Mouse (Mus musculus) limb, embryonic 12.5 days (tissue): ENCODE measurements around the gene Dot1l. TPM values are rescaled to one million over a fixed set of nuclear protein-coding genes. Genes with fewer than 3 reads are reported as not detected.

ENCODE experiments used
- ATAC-seq: fragments of 200-750 bp; cut with Nextera tagmentation; 2 replicates; pipeline ENCODE4 v1.8.0; 2017; ENCODE audit warnings: low read depth, moderate TSS enrichment; ENCODE audit not compliant: insufficient number of reproducible peaks, insufficient read depth, low FRiP score, low TSS enrichment
- H3K27ac ChIP-seq: fragments of 300-500 bp; sonication (generic); 2 replicates; pipeline ENCODE4 v1.5.1; 2016; ENCODE audit warnings: mild to moderate bottlenecking, moderate library complexity
- H3K27me3 ChIP-seq: fragments of 300-500 bp; sonication (generic); 2 replicates; pipeline ENCODE4 v1.6.1; 2016; ENCODE audit warnings: mild to moderate bottlenecking, moderate library complexity
- H3K36me3 ChIP-seq: fragments of 300-500 bp; sonication (generic); 2 replicates; pipeline ENCODE4 v1.6.1; 2016; ENCODE audit warnings: mild to moderate bottlenecking, moderate library complexity
- H3K4me1 ChIP-seq: fragments of 300-500 bp; sonication (generic); replicated peaks from 2 replicates; pipeline ENCODE4 v1.6.1; 2016
- H3K4me2 ChIP-seq: fragments of 300-500 bp; sonication (generic); 2 replicates; pipeline ENCODE4 v1.6.1; 2016; ENCODE audit warnings: mild to moderate bottlenecking, moderate library complexity
- H3K4me3 ChIP-seq: fragments of 300-500 bp; sonication (generic); replicated peaks from 2 replicates; pipeline ENCODE4 v1.5.1; 2016; ENCODE audit warnings: mild to moderate bottlenecking
- H3K9ac ChIP-seq: fragments of 300-500 bp; sonication (generic); replicated peaks from 2 replicates; pipeline ENCODE4 v1.6.1; 2016; ENCODE audit warnings: mild to moderate bottlenecking, moderate library complexity
- H3K9me3 ChIP-seq: fragments of 300-500 bp; sonication (generic); 2 replicates; pipeline ENCODE4 v1.6.1; 2016; ENCODE audit warnings: mild to moderate bottlenecking, moderate library complexity
- WGBS: fragments of 180-500 bp; shearing (Covaris S2); methylation state at CpG from one replicate; pipeline ENCODE4 v1.1.7; 2016; 5-methylcytosine and 5-hydroxymethylcytosine counted together
- polyA plus RNA-seq: library from polyadenylated mRNA; unstranded; fragments of >200 nt; fragmentation: Nextera tagmentation; extraction: Ambion mirVana; gene quantifications from 2 replicates; pipeline ENCODE4 v1.2.1, GENCODE M21; 2016

Gene Dot1l
- polyA plus RNA-seq, 1 experiment from 2014 or later: 21.8 TPM

DNA sequence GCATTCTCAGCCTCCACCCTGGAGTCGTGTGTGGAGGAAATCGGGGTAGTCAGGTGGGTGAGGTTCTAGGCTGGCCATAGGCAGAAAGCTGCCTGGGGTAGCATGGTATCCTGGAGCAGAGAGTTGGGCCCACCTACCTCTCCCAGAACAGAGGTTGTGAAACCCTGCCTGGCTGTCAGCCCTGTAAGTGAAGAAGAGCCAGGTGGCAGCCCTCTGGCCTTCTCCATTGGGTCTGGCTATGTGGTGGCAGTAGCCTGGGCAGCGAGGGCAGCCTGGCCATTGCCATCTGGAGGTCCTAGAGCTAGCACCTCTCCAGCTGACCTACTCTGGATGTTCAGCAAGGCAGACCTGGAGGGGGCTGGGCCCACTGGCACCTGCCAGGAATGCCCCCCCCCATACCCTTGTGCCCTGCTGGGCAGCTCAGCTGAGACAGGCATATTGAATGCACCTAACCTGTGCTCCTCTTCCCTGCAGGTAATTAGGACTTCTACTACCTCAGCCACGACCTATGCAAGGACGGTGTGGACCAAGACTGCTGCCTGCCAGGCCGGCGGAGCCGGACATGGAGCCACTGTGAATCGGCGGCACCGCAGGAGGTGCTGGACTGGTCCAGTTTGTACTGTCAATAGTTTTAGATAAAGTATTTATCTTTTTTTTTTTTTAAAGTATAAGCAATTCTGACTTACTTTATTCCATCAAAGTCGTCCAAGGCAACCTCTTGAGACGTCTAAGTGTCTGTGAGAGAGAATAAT lies 38.2 kb downstream of the Dot1l start:
- no peaks in the 10 kb centered on the region for H3K27me3 ChIP-seq
- 90% methylated on average over 13 of the region's 13 CpGs for WGBS
- no peak overlapping the region for H3K4me2 ChIP-seq
- ATAC-seq: no peak
- peaks cover 86% of the 10 kb centered on the region for H3K36me3 ChIP-seq
- no peaks in the 10 kb centered on the region for H3K9me3 ChIP-seq
- H3K27ac ChIP-seq: no peak overlapping the region
- no peak overlapping the region for H3K4me3 ChIP-seq
- H3K9ac ChIP-seq: no peak overlapping the region
- peaks cover 10% of the 10 kb centered on the region for H3K4me1 ChIP-seq

DNA sequence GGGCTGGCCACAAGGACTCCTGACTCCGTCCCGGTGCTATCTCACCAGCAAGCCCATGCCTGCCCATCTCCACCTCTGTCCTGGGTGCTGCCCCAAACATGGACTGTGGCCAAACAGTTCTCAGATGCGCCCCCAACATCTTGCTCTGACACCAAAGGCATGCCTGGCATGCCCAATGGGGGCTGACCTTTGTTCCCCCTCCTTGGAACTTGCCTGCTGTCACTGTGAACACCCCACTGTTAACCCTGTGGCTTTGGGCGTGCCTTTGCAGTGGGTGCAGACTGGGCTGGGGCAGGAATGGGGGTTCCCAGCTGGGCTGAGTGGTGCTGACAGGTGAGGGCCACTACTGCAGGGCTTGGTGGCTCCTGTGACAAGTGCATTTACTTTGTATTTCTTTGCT lies 38.8 kb downstream of the Dot1l start:
- H3K9me3 ChIP-seq: no peaks in the 10 kb centered on the region
- H3K4me3 ChIP-seq: no peak overlapping the region
- 89% methylated on average over 4 of the region's 4 CpGs for WGBS
- H3K36me3 ChIP-seq: peaks cover 80% of the 10 kb centered on the region
- H3K9ac ChIP-seq: no peak overlapping the region
- H3K27ac ChIP-seq: no peak overlapping the region
- H3K27me3 ChIP-seq: no peaks in the 10 kb centered on the region
- ATAC-seq: no peak
- H3K4me2 ChIP-seq: no peak overlapping the region
- H3K4me1 ChIP-seq: peaks cover 10% of the 10 kb centered on the region

GRCm38 (mm10) chr10:80794750-80795149 lies 39.7 kb downstream of the Dot1l start:
- Histone ChIP-seq H3K4me3 (no peak overlapping the region), H3K9ac (no peak overlapping the region), H3K36me3 (peaks cover 71% of the 10 kb centered on the region), H3K4me1 (peaks cover 14% of the 10 kb centered on the region), H3K9me3 (no peaks in the 10 kb centered on the region), H3K27ac (no peak overlapping the region), H3K27me3 (no peaks in the 10 kb centered on the region), H3K4me2 (no peak overlapping the region)
- no peak for ATAC-seq
- WGBS: 89% methylated on average over 8 of the region's 8 CpGs

DNA sequence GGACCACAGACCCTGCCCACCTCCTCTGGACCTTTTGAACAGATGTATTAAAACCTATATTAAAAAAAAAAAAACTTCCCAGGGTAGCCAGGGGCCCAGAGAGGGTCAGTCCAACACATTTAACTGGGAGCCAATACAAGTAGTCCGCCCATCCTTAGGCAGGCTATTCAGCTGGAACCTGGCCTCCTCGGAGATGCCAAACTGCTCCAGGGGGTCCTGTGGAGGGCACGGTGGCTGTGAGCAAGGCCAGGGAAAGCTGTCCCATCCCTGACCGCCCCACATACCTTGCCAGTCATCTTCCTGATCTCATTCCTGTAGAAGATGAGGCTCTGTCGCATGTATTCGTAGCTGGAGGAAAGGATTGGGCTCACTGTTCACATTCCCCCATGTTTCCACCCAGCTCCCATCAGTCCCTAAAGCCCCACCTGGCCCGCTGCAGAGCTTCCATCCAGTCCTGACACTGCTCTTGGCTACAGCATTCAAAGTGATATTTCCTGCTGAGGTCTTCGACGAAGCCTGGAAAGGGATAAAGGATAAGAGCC lies 41.4 kb downstream of the Dot1l start:
- H3K9ac ChIP-seq: peak overlapping the region; percentile 99; the same call in 1 of the 2 replicates
- H3K27me3 ChIP-seq: no peaks in the 10 kb centered on the region
- peak overlapping the region; percentile 89 for H3K4me3 ChIP-seq
- 91% methylated on average over 9 of the region's 9 CpGs for WGBS
- no peaks in the 10 kb centered on the region for H3K9me3 ChIP-seq
- no peak for ATAC-seq
- H3K36me3 ChIP-seq: peaks cover 70% of the 10 kb centered on the region
- H3K27ac ChIP-seq: no peak overlapping the region
- H3K4me1 ChIP-seq: peaks cover 23% of the 10 kb centered on the region
- H3K4me2 ChIP-seq: peak overlapping the region; percentile 78

DNA sequence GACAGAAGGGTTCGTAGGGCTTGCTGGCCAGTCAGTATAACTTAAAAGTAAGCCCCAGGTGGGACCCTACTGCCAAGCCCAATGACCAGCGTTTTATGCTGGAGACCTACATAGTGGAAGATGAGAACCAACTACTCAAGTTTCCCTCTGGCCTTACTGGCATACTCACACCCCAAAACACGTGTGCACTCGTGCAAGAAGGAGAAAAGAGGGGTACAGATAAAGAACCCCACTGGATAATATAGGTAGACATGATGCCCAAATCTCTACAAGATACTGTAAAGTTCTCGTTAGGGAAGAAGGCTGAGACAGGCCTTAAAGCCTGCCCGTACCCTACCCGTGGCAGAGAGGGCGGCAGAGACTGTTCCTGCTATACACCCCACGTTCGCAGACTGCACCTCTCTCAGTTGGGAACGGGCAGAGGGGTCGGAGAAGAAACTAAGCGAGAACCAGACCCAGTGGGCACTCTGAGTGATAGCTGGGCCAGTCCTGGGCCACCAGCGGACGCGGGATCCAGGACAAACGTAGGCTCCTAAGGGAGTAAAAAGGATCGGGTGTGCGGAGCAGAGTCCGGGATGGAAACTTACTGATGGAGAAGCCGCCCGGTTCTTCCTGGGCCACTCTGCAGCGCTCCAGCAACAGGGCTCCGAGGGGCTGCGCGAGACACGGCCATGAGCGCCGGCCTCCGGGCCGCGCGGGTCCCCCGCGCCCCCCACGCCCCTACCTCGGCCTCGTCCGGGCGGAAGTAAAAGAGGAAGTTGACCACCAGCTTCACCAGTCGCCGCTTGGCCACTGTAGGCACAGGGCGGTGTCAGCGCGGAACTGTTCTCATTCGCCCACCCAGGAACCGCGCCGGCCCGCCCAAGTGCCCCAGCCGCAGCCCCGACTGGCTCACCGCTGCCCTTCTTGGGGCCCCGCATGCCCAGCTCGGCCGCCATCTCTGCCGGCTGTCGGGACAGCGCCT lies 42.5 kb downstream of the Dot1l start:
- Histone ChIP-seq H3K4me3 (peak overlapping the region; percentile 89), H3K9me3 (no peaks in the 10 kb centered on the region), H3K4me1 (peaks cover 23% of the 10 kb centered on the region), H3K36me3 (peaks cover 70% of the 10 kb centered on the region), H3K27me3 (no peaks in the 10 kb centered on the region), H3K9ac (peak overlapping the region; percentile 99), H3K27ac (peak overlapping the region; percentile 97), H3K4me2 (peak overlapping the region; percentile 78)
- WGBS: 2% methylated on average over 59 of the region's 59 CpGs
- peak; percentile 49 for ATAC-seq

DNA sequence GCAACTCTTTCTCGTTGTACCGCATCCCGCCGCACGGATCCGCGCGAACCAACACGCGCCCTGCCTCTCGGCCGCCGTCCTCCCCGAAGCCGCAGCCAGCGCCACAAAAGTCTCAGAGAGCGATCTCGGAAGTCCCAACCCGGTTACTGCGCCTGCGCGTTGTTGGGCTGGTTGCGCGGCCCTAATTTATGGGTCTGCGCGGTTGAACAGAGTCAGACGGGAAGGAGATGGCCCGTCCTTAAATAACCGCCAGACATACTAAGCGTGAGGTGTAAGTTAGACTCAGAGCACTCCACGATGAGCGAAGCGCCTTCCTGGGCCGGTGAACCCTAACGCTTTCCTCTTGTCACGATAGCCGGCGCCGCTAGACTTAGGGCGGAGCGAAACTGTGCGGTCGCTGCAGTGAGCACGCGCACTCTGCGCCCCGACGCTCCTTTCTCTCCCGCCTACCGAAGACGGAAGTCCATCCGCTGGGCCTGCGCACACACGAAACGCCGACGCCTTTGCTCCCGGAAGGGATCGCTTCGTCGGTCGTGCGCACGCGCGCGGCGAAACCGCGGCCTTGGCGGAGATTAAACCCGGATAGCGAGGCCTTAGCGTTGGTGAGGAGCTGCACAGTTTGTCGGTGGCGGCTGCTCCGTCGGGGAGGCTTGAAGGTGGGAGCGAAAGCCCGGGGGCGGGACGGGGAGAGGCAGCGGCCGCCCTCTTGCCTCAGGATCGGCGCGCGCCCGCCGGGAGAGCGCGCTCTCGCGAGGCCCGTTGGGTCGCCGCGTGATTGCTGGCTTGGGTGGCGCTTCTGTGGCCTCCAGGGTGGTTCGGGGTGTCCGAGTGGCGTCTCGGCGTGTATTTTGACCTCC lies 43.4 kb downstream of the Dot1l start, which contains the start of the genes Sf3a2 and Plekhj1:
Gene Sf3a2 (plus strand): TSS at position 49 of the 857 bp plus-strand sequence.
Gene Plekhj1 (minus strand): TSS at position 477 of the 857 bp plus-strand sequence.
- H3K36me3 ChIP-seq: peaks cover 70% of the 10 kb centered on the region
- peak within 1 kb of the TSS; percentile 99 for H3K9ac ChIP-seq
- peak; percentile 87 for ATAC-seq
- WGBS: under 1% methylated on average over 104 of the region's 104 CpGs
- peak within 1 kb of the TSS; percentile 78 for H3K4me2 ChIP-seq
- no peaks in the 10 kb centered on the region for H3K27me3 ChIP-seq
- H3K27ac ChIP-seq: peak within 1 kb of the TSS; percentile 97
- H3K9me3 ChIP-seq: no peaks in the 10 kb centered on the region
- H3K4me1 ChIP-seq: peaks cover 23% of the 10 kb centered on the region
- peak within 1 kb of the TSS; percentile 89 for H3K4me3 ChIP-seq

DNA sequence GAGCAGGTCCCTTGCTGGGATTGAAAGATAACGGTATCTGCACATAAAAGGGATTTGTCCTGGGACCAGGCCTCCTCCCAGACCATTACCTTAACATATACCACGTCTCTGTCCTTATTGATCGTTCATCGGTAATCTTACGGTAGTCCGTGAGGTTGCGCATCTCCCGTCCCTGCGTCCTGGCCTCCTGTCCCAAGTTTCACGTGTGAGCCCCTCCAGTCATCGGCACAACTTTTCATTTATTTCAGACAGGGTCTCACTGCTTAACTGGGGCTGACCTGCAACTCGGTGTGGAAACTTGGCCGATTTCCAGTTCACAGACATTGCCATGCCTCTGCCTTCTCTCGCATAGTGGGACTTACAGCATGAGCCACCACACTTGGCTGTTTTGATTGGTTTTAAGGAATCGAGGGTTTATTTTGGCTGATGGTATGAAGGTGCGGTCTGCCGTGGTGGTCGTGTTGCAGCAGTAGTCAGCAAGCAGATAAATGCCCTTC lies 44.1 kb downstream of the Dot1l start:
- 4% methylated on average over 18 of the region's 18 CpGs for WGBS
- no peak for ATAC-seq
- Histone ChIP-seq H3K36me3 (peaks cover 70% of the 10 kb centered on the region), H3K4me2 (peak overlapping the region; percentile 78), H3K4me1 (peaks cover 23% of the 10 kb centered on the region), H3K9ac (peak overlapping the region; percentile 99), H3K9me3 (no peaks in the 10 kb centered on the region), H3K27ac (peak overlapping the region; percentile 97), H3K27me3 (no peaks in the 10 kb centered on the region), H3K4me3 (peak overlapping the region; percentile 89)

GRCm38 (mm10) chr10:80802204-80802912 lies 47.4 kb downstream of the Dot1l start:
- no peak overlapping the region for H3K4me3 ChIP-seq
- no peak for ATAC-seq
- no peak overlapping the region for H3K4me2 ChIP-seq
- H3K9me3 ChIP-seq: no peaks in the 10 kb centered on the region
- no peak overlapping the region for H3K9ac ChIP-seq
- H3K27me3 ChIP-seq: peaks cover 14% of the 10 kb centered on the region
- peaks cover 59% of the 10 kb centered on the region for H3K36me3 ChIP-seq
- peaks cover 30% of the 10 kb centered on the region for H3K4me1 ChIP-seq
- no peak overlapping the region for H3K27ac ChIP-seq
- WGBS: 93% methylated on average over 10 of the region's 10 CpGs

DNA sequence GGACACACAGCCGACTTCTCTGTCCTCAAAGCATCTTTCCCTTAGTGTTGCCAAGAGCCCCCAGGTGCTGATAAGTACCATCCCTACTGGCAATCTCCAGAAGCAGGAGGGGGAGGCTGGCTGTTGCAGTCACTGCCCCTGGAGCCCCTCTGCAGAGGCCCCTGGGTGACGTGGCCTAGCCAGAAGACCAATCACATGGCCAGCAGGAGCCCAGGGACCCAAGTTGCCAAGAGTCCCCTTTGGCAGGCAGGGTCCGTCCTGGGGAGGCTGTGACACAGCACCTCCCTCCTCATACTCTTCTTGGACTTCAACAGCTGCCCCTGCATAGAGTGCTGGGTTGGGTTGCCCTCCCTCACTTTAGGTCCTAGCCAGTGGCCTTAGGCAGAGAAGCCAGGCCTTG lies 48.0 kb downstream of the Dot1l start:
- peaks cover 59% of the 10 kb centered on the region for H3K36me3 ChIP-seq
- no peak overlapping the region for H3K4me3 ChIP-seq
- no peaks in the 10 kb centered on the region for H3K9me3 ChIP-seq

DNA sequence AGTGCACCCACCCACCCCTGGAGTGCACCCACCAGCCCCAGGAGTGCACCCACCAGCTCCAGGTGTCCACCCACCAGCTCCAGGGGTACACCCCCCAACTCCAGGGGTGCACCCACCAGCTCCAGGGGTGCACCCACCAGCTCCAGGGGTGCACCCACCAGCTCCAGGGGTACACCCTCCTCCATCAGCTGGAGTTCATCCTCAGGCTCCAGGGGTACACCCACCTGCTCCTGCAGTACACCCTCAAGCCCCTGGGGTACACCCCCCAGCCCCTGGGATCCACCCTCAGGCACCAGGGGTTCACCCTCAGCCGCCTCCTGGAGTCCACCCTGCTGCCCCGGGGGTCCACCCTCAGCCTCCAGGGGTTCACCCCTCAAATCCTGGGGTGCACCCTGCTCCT lies 49.3 kb downstream of the Dot1l start:
- Histone ChIP-seq H3K4me2 (no peak overlapping the region), H3K27me3 (peaks cover 34% of the 10 kb centered on the region), H3K9ac (no peak overlapping the region), H3K9me3 (no peaks in the 10 kb centered on the region), H3K4me3 (no peak overlapping the region), H3K4me1 (peaks cover 50% of the 10 kb centered on the region), H3K27ac (no peak overlapping the region), H3K36me3 (peaks cover 59% of the 10 kb centered on the region)
- WGBS: 92% methylated on average over 2 of the region's 2 CpGs
- no peak for ATAC-seq

More for the DNA sequence above, 48.0 kb downstream of the Dot1l start:
- Histone ChIP-seq H3K9ac (no peak overlapping the region; the same call in 1 of the 2 replicates), H3K27me3 (peaks cover 20% of the 10 kb centered on the region), H3K4me2 (no peak overlapping the region), H3K4me1 (peaks cover 36% of the 10 kb centered on the region), H3K27ac (no peak overlapping the region)
- ATAC-seq: no peak
- 89% methylated on average over 3 of the region's 3 CpGs for WGBS
